Mouse (Mus musculus) bone marrow, adult 2 months (tissue): ENCODE results near the gene Umad1.

Source experiments
- CTCF ChIP-seq: fragments of 200-500 bp; IDR thresholded peaks from 2 replicates; pipeline ENCODE4 v1.5.1; 2011; ENCODE audit warnings: low read length, control low read depth; ENCODE audit not compliant: control insufficient read depth, insufficient read depth
- POLR2A ChIP-seq: fragments of 200-500 bp; IDR thresholded peaks from 2 replicates; pipeline ENCODE4 v1.6.1; 2011; ENCODE audit warnings: low read depth, mild to moderate bottlenecking, control low read depth, low read length, borderline replicate concordance; ENCODE audit not compliant: control insufficient read depth

- TF ChIP-seq CTCF (no peak; the same call in 1 of the 2 replicates), POLR2A (peak; percentile 67)
These were observed at the start of gene Umad1, which contains the start of the genes Rpa3 and Gm45062 for GRCm38 (mm10) chr6:8259004-8259666.
